Mouse (Mus musculus) cerebellum, adult 9-10 months (tissue): ENCODE data around the gene Cebpb.
A peak's percentile ranks its signal among the peaks of the same experiment; 100 is the strongest.

Experiments used
- DNase-seq: peaks from one replicate; pipeline ENCODE4 v3.0.0; 2022

Gene Cebpb

DNA sequence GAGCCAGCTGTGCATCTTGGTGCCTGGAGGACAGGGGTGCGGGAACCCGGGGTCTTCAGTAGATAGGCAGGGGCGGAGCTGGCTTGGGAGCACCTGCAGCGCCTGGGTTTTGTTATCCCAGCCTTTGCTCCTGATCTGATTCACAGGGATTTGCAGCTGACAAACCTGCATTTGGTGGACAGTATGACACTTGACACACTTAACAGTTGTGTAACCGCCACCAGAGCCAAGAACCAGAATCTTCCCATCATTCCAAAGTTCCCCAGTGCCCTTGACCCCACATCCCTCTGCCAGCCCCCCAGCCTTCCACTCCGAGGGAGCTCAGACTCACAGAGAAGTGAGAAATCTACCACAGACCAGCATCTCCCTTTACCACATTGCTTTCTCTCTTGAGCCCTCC, 33.8 kb downstream of the Cebpb start:
- DNase-seq, result no peak

GRCm38 (mm10) chr2:167723589-167724206, 35.0 kb downstream of the Cebpb start:
- DNase-seq, result no peak

DNA sequence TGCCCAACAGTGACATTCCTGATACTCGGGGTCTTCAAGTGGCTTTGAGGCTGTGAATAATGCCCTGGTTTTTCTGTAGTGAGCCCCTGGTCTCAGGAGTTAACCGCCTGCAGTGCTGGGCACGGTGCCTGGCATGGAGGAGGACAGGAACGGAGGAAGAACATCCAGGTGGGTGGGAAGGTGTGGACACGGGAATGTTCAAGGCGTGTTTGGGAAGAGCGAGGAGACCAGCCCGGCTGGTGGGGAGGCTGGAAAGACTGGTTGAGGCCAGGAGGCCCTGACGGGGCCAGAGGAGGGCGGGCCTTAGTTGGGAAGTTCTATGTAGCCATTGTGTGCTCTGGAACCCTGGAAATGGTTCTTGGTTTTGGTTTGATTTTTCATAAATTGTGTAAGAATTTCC, 37.2 kb downstream of the Cebpb start:
- DNase-seq, result no peak

GRCm38 (mm10) chr2:167727161-167727560, 38.4 kb downstream of the Cebpb start:
- peak; percentile 10 for DNase-seq

DNA sequence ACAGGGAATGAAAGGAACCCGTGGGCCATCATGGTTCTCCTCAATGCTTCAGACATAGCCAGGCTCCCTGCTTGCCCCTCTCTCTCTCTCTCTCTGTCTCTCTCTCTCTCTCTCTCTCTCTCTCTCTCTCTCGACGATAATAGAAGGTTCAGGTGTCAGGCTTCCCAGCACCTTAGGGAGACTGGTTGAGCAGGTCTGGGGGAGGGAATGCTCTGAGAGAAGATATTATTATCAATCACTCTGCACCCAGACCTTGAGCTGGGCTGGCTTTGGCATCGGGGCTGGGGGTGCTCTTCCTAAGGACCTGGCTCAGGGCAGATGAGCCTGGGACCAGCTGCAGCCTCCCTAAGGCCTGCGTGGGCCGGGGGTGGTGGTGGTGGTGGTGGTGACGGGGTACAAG, 41.3 kb downstream of the Cebpb start:
- no peak for DNase-seq

DNA sequence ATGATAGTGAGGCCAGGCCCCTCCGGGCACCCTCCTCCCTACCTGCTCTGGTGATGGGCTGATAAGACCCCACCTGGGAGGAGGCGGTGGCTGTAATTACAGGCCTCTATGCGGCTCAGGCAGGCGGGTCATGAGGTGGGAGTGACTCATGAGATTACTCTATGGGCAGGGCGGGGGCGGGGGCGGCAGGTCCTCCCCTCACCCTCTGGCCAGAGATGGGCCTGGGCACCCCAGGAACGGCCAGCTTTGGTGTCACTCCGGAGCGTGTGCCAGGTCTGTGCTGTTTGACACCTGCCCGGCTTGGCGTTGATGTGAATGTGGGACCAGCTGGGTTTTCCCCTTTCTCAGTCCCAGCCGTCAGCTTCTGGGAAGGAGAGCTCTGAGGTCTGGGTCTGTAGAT, 42.4 kb downstream of the Cebpb start:
- DNase-seq, result no peak

DNA sequence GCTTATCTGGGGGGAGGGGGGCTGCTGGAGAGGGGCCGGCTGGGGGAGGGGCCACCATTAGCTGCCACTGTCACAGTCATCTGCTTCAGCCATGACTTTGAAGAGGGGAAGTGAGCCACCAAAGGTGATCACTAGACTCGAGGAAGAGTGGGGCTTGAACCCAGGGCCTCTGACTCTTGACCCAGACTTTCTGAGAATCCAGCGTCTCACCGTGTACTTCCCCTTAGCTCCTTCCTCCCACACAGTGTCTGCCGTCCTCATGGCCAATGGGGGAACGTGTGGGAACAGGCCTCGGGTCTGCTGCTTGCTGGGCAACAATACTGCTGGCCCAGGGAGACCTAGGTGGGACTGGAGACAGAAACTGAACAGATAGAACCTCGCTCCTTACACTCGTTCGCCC, 46.1 kb downstream of the Cebpb start:
- no peak for DNase-seq

- no peak for DNase-seq
Measured at GRCm38 (mm10) chr2:167739030-167739429, 50.3 kb downstream of the Cebpb start.
